In the genomic region with DNA sequence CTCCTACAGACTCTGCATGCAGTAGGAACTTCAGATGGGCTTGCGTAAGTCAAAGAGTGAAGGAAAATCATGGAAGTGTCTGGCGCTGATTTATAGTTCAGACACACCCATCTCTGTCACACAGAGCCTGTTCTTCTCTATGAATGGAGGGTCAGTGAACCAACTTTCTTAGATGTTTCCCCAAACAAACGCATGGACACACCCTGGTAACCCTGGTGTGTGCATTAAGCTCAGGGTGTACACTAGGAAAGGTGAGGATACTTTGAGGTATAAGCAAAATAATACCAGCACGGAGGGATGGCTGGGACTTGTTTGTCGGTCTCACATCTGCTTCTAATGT, we compare ENCODE assay signal across 13 mouse cellular contexts. TPM values are rescaled to one million over a fixed set of nuclear protein-coding genes. Genes with fewer than 3 reads are reported as not detected.
DNase-seq lines count a peak whose midpoint lies in the region; ATAC-seq and TF ChIP-seq lines count a peak whose summit lies in the region.
"Had no signal": no experiment of that assay in that cellular context is flagged by ENCODE, and none has a peak within 500 bp of the region (broad histone marks: within the 10 kb centered on the region; RNA-seq: fewer than 3 reads in every experiment).

No protein-coding gene starts in this region.

- 0 out of 2 replicates have a peak overlapping the region, but pooled peaks have one; percentile 10 for H3K9ac ChIP-seq in liver, embryonic 13.5 days
- no peak overlapping the region for H3K9ac ChIP-seq in hindbrain, postnatal 0 days (replicated peaks; ENCODE audit: low read length)
- no peak overlapping the region for H3K9ac ChIP-seq in neural tube, embryonic 14.5 days (replicated peaks; ENCODE audit: low read depth, low read length)
- H3K9ac ChIP-seq: kidney, embryonic 15.5 days had no signal

- peaks cover 78% of the 10 kb centered on the region for H3K4me1 ChIP-seq in liver, embryonic 13.5 days (replicated peaks)
- H3K4me1 ChIP-seq in hindbrain, postnatal 0 days (ENCODE audit: insufficient read depth, low read length), result peaks cover 36% of the 10 kb centered on the region
- peaks cover 31% of the 10 kb centered on the region for H3K4me1 ChIP-seq in neural tube, embryonic 14.5 days (ENCODE audit: control insufficient read depth, insufficient read depth, low read length)

- no peak for ATAC-seq in liver, embryonic 13.5 days (ENCODE audit: low read depth)
- peak; percentile 24; the same call in 1 of the 2 replicates for ATAC-seq in hindbrain, postnatal 0 days
- no peak for ATAC-seq in neural tube, embryonic 14.5 days (ENCODE audit: low read depth)

- no peaks in the 10 kb centered on the region for H3K36me3 ChIP-seq in liver, embryonic 13.5 days
- H3K36me3 ChIP-seq in hindbrain, postnatal 0 days (ENCODE audit: insufficient read depth, low read length), result no peaks in the 10 kb centered on the region
- H3K36me3 ChIP-seq in neural tube, embryonic 14.5 days (ENCODE audit: control insufficient read depth, insufficient read depth, low read length), result no peaks in the 10 kb centered on the region
- H3K36me3 ChIP-seq: kidney, embryonic 15.5 days had no signal

- H3K27ac ChIP-seq in gastrocnemius, adult 2 months, result peak overlapping the region; percentile 84
- H3K27ac ChIP-seq in liver, embryonic 13.5 days, result peak overlapping the region; percentile 76
- H3K27ac ChIP-seq in hindbrain, postnatal 0 days, result no peak overlapping the region
- peak overlapping the region; percentile 45; the same call in 1 of the 2 replicates for H3K27ac ChIP-seq in neural tube, embryonic 14.5 days (ENCODE audit: low read depth, low read length)
- H3K27ac ChIP-seq: kidney, embryonic 15.5 days; macrophage had no signal

- intact Hi-C loops in gastrocnemius, adult 2 months (cut with DNase I), result no loop called here

- peak overlapping the region; percentile 47 for H3K4me3 ChIP-seq in gastrocnemius, adult 2 months
- H3K4me3 ChIP-seq in liver, embryonic 13.5 days (replicated peaks), result no peak overlapping the region
- no peak overlapping the region for H3K4me3 ChIP-seq in hindbrain, postnatal 0 days (ENCODE audit: low read length)
- no peak overlapping the region for H3K4me3 ChIP-seq in neural tube, embryonic 14.5 days (ENCODE audit: low read depth, low read length)
- H3K4me3 ChIP-seq: kidney, embryonic 15.5 days had no signal

- peak overlapping the region; percentile 58 for H3K4me2 ChIP-seq in liver, embryonic 13.5 days
- no peak overlapping the region for H3K4me2 ChIP-seq in hindbrain, postnatal 0 days (ENCODE audit: low read depth, low read length)
- no peak overlapping the region for H3K4me2 ChIP-seq in neural tube, embryonic 14.5 days (ENCODE audit: low read depth, low read length)
- H3K4me2 ChIP-seq: kidney, embryonic 15.5 days had no signal

- peaks cover 8% of the 10 kb centered on the region; the same call in 1 of the 2 replicates for H3K27me3 ChIP-seq in liver, embryonic 13.5 days
- H3K27me3 ChIP-seq in hindbrain, postnatal 0 days (ENCODE audit: insufficient read depth, low read length), result no peaks in the 10 kb centered on the region
- H3K27me3 ChIP-seq in neural tube, embryonic 14.5 days (ENCODE audit: control insufficient read depth, insufficient read depth, low read length), result no peaks in the 10 kb centered on the region
- H3K27me3 ChIP-seq: kidney, embryonic 15.5 days had no signal

- WGBS in liver, embryonic 13.5 days (ENCODE audit: insufficient replicate concordance), result 76% methylated on average over 5 of the region's 5 CpGs
- WGBS in hindbrain, postnatal 0 days, result 67% methylated on average over 5 of the region's 5 CpGs
- 55% methylated on average over 5 of the region's 5 CpGs for WGBS in neural tube, embryonic 14.5 days

- no peak for TF ChIP-seq CTCF in gastrocnemius, adult 2 months (IDR thresholded peaks at IDR 0.05)
- no peak for TF ChIP-seq CTCF in hindbrain, postnatal 0 days (IDR thresholded peaks at IDR 0.05; ENCODE audit: low read depth)

- no peaks in the 10 kb centered on the region for H3K9me3 ChIP-seq in liver, embryonic 13.5 days (replicated peaks)
- H3K9me3 ChIP-seq in hindbrain, postnatal 0 days (ENCODE audit: low read length), result no peaks in the 10 kb centered on the region
- H3K9me3 ChIP-seq in neural tube, embryonic 14.5 days (ENCODE audit: control insufficient read depth, low read length), result no peaks in the 10 kb centered on the region
- H3K9me3 ChIP-seq: kidney, embryonic 15.5 days had no signal

- DNase-seq in gastrocnemius, adult 2 months, result no peak
- no peak for DNase-seq in gastrocnemius, postnatal 4 days (ENCODE audit: low spot score in 2 of 2)
- DNase-seq in liver, embryonic 13.5 days, result no peak
- DNase-seq in liver, result no peak
- no peak for DNase-seq in hindbrain, postnatal 0 days (ENCODE audit: low spot score)
- DNase-seq in thymus, postnatal 36 days, result no peak
- DNase-seq in lung, postnatal 10 days, result no peak
- DNase-seq: adrenal gland, postnatal 25 days; cerebellum, adult 18-20 months; gastrocnemius, postnatal 10 days had no signal

RNA-seq across cellular contexts. Expression of gene Ank, which starts 19.8 kb away (rescaled TPM):
- total RNA-seq in gastrocnemius, adult 2 months (2021), result 100 to 1,000 TPM; 134 to 142 TPM
- 10 to 100 TPM; 21.5 to 26.0 TPM for total RNA-seq in gastrocnemius, postnatal 4 days (2021)
- polyA plus RNA-seq in liver, embryonic 13.5 days (2015; fragmentation: Nextera tagmentation; extraction: Ambion mirVana), result 11.1 and 11.8 TPM in 2 replicates
- total RNA-seq in hindbrain, postnatal 0 days (2014; rRNA removed), result 28.8 and 31.1 TPM in 2 replicates
- polyA plus RNA-seq in hindbrain, postnatal 0 days (2015; fragmentation: Nextera tagmentation; extraction: Ambion mirVana), result 18.1 and 19.6 TPM in 2 replicates
- polyA plus RNA-seq in neural tube, embryonic 14.5 days (2014; fragmentation: Nextera tagmentation; extraction: Ambion mirVana), result 18.0 and 19.5 TPM in 2 replicates
